Mouse (Mus musculus) testis, postnatal 10 days (tissue): ENCODE results near the gene Ccdc103.
A peak's percentile ranks its signal among the peaks of the same experiment; 100 is the strongest.

Experiments
- DNase-seq: peaks from one replicate; pipeline ENCODE4 v3.0.0; 2021; ENCODE audit warnings: low spot score

The Ccdc103 gene

GRCm38 (mm10) chr11:102893015-102893651 is 12.1 kb downstream of the Ccdc103 start:
- DNase-seq, result peak; percentile 80

GRCm38 (mm10) chr11:102894716-102895115 is 13.7 kb downstream of the Ccdc103 start:
- no peak for DNase-seq

DNA sequence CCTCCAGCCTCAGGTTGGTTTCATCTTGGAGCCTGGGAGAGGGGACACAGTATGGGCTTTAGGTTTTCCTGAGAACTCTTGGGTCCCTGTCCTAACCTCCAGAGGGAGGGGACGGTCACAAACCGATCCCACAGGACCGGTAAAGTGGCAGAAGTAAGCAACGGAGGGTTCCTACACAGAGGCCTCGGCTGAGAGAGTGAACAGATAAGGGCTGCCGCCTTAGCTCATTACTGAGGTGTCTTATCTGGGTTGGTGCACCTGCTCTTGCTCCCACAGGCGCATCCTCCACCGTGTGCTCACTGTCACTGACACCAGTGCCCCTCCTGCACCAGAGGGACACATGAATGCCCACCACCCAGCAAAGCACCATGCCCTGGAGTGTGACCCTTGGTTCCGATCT is 14.8 kb downstream of the Ccdc103 start:
- no peak for DNase-seq

GRCm38 (mm10) chr11:102896641-102897040 is 15.6 kb downstream of the Ccdc103 start:
- no peak for DNase-seq

DNA sequence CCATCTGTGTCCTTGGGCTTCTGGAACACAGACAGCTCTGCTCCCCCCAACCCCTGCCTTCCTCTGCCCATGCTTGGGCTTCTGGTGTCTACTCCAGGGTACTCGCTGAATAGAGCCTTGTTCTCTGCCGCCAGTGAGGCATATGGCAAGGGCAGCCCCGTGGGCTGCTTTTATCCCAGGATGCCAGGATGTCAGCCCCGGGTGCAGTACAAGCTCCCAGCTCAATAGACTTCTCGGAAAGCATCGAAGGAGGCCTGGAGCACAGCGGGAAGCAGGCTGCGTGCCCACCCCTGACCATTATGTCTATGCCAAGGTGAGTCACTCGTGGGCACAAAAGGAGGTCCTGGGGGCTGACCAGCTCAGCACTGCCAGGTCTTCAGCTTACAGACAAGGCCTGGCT is 17.4 kb downstream of the Ccdc103 start:
- DNase-seq, result no peak

GRCm38 (mm10) chr11:102900763-102901162 is 19.8 kb downstream of the Ccdc103 start, which contains the start of gene Gfap:
TSS of gene Gfap (minus strand) at chr11:102900912.
- peak; percentile 92 for DNase-seq

DNA sequence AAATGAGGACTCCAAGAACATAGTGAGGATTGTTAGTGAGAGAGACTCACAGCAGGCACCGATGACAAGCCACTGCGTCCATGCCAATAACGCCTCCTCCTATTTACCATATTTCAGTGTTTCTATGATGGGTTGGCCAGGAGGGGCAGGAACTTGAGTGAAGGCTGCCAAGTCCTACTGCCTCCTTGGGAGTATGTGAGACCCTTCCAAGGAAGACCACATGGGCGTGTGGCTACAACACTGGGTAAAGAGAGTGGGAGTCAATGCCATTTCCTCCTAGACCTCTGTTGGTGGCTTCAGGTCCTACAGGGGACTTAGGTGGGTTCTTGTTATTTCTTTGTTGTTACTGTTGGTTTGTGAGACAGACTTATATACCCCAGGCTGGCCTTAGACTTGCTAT is 20.2 kb downstream of the Ccdc103 start:
- DNase-seq, result no peak

DNA sequence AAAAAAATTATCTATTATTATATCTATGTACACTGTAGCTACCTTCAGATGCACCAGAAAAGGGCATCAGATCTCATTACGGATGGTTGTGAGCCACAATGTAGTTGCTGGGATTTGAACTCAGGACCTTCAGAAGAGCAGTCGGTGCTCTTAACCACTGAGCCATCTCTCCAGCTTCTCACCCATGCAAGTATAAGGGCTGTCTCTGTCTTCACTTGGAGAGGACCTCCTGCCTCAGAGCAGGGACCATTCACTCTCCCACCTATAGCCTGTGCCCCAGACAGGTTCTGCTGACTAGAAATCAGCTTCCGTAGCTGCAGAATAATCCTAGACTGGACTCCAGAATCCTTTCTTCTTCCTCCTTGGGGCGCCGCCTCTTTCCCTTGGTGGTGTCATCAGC is 21.1 kb downstream of the Ccdc103 start:
- no peak for DNase-seq

GRCm38 (mm10) chr11:102903654-102904053 is 22.6 kb downstream of the Ccdc103 start:
- DNase-seq, result no peak

DNA sequence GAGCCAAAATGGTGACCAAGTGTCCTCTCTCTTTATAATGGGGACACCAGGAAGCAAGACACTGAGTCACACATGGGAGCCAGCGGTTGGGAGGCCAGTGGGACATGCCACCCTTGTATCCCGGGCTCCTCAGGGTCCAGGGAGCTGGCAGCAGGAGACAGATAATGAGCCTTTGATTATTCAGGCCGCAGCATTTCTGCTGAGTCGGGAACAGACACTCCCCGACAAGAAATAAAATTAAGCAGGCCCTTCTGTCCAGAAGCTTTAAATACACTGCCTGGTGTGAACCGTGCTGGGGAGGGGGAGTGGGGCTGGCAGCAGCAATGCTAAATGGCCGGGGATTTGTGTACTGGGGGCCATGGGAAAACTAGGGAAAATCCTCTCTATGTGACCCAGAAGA is 30.4 kb downstream of the Ccdc103 start:
- no peak for DNase-seq

DNA sequence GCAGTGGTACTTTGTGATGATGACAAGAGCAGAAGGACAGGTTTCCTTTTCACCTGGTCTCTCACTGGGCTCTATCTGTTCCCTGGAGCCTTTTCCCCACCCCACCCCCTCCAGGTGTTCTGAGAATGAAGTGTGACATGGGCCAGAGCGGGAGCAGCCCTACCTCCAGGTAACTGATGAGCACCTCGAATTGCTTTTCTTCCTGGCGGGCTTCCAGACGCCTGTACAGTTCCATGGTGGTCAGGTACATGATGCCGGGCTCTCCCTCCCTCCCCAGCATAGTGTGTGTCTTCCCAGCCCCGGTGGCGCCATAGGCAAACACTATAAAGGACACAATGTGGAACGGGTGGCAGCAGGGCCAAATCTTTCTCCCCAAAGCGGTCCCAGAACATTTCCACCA is 34.4 kb downstream of the Ccdc103 start:
- DNase-seq, result no peak

DNA sequence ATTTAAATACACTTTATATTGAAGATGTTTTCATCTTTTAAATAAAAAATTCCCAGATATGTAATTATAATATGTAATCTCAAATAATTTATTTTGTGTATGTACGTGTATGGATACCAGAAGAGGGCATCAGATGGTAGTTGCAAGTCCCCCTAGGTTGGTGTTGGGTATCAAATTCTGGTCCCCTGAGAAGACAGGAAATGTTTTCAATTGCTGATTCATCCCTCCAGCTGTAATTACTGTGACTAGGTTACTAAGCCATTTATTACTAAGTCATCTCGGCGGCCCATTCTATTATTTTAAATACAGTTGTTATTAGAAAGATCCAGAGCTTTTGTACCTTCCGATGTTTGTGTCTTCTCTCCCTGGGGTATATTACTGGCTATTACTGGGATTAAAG is 37.1 kb downstream of the Ccdc103 start:
- DNase-seq, result no peak

GRCm38 (mm10) chr11:102921491-102921890 is 40.5 kb downstream of the Ccdc103 start:
- no peak for DNase-seq

DNA sequence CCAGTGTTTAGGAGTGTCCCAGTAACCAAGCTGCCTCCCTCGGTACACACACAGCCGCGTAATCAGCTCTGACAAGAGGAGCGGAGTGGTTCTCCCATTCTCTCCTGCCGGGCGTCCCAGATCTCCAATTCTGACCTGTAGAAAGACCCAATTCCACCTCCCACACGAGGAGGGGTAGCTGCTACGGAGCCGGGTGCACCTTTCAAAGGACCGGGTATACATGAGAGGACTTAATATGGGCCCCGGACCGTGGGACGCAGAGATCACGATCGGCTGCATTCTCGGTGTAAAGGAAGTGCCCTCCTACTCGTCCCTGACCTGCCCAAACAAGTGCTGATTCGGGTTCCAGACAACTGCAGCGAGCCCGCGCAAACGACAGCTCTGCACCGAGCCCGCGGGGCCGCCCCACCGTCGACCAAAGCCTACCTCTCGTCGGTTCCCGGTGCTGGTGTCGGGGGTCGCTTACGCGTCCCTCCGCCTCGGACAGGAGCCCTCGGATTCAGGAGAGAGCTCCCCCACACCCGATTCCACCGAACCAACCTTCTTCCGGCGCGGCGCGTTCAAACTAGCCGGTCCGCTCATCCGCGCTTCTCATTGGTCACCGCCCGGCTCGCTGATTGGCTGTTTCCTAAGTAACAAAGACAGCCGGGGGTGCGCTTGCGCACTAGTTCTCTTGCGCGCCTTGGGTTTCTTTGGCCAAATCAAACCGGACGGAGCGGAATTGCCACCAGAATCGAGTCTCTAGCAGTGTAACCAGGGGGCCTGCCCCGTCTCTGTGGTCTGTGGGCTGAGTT is 43.8 kb downstream of the Ccdc103 start, which contains the start of gene Kif18b:
Kif18b (minus strand) TSS at position 568 of the 794 bp plus-strand sequence.
- peak; percentile 95 for DNase-seq

- peak; percentile 67 for DNase-seq
These were observed 44.3 kb downstream of the Ccdc103 start for GRCm38 (mm10) chr11:102925351-102925717.

GRCm38 (mm10) chr11:102930672-102931071 is 49.7 kb downstream of the Ccdc103 start:
- DNase-seq, result no peak
